Mouse (Mus musculus): ENCODE data around the gene Krt17.
"Not testable (repeated sequence)": the region's sequence is repeated elsewhere in the genome, so short reads cannot be mapped to it uniquely, and the experiment has no call there.

DNA sequence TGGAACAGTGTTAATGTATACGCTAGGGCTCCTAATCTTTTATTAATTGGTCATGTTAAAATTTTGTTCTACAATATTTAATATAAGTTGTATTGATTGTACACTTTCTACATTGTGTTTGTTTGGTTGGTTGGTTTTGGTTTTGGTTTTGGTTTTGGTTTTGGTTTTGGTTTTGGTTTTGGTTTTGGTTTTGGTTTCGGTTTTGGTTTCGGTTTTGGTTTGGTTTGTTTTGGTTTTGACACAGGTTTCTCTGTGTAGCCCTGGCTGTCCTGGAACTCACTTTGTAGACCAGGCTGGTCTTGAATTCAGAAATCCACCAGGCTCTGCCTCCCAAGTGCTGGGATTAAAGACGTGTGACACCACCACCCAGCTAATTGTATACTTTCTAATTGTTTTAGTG is 20.6 kb downstream of the Krt17 start:
- TF ChIP-seq CTCF (IDR thresholded peaks at IDR 0.05; ENCODE audit: low read depth, low read length); POLR2A (IDR thresholded peaks at IDR 0.05; ENCODE audit: extremely low read depth, insufficient read depth, low read length): not testable (repeated sequence)

Data from liver, adult 2 months (tissue).